In genomic region chr2:32211689-32212088, GRCm38 (mm10) we compare ENCODE assay signal across 11 mouse cellular contexts.
"Had no signal": no experiment of that assay in that cellular context is flagged by ENCODE, and none has a peak within 500 bp of the region (broad histone marks: within the 10 kb centered on the region; RNA-seq: fewer than 3 reads in every experiment).

No protein-coding gene starts in this region.

- H3K4me1 ChIP-seq: limb, embryonic 10.5 days; midbrain, embryonic 13.5 days had no signal

- DNase-seq: kidney, postnatal 10 days; kidney, postnatal 4 days; lung, adult 2 months; lung, postnatal 36 days had no signal

- H3K27ac ChIP-seq: left cerebral cortex, adult 2 months; limb, embryonic 10.5 days; liver, embryonic 15.5 days; midbrain, embryonic 13.5 days; stomach, postnatal 0 days had no signal

- ATAC-seq: lung, postnatal 0 days; midbrain, embryonic 13.5 days had no signal

- H3K27me3 ChIP-seq: liver, embryonic 15.5 days; midbrain, embryonic 13.5 days had no signal

- H3K9me3 ChIP-seq: limb, embryonic 10.5 days; liver, embryonic 15.5 days; midbrain, embryonic 13.5 days had no signal

- H3K4me3 ChIP-seq: left cerebral cortex, adult 2 months; limb, embryonic 10.5 days; liver, embryonic 15.5 days; midbrain, embryonic 13.5 days had no signal

- H3K4me2 ChIP-seq: liver, embryonic 11.5 days; liver, embryonic 15.5 days; midbrain, embryonic 13.5 days had no signal

- H3K9ac ChIP-seq: liver, embryonic 15.5 days; midbrain, embryonic 13.5 days had no signal
